Mouse (Mus musculus): Measurements from ENCODE around the gene Lag3.
A peak's percentile ranks its signal among the peaks of the same experiment; 100 is the strongest.

Lag3 gene

GRCm38 (mm10) chr6:124920318-124921085 lies 9.0 kb upstream of the Lag3 start:
- no peak for DNase-seq (ENCODE audit: low spot score in 2 of 2)

- DNase-seq (ENCODE audit: low spot score in 2 of 2): peak; percentile 90 to 94
Measured at GRCm38 (mm10) chr6:124919695-124920317, 8.3 kb upstream of the Lag3 start, which contains the start of gene Ptms. Gene Ptms, minus strand, starts transcription at chr6:124920103.

DNA sequence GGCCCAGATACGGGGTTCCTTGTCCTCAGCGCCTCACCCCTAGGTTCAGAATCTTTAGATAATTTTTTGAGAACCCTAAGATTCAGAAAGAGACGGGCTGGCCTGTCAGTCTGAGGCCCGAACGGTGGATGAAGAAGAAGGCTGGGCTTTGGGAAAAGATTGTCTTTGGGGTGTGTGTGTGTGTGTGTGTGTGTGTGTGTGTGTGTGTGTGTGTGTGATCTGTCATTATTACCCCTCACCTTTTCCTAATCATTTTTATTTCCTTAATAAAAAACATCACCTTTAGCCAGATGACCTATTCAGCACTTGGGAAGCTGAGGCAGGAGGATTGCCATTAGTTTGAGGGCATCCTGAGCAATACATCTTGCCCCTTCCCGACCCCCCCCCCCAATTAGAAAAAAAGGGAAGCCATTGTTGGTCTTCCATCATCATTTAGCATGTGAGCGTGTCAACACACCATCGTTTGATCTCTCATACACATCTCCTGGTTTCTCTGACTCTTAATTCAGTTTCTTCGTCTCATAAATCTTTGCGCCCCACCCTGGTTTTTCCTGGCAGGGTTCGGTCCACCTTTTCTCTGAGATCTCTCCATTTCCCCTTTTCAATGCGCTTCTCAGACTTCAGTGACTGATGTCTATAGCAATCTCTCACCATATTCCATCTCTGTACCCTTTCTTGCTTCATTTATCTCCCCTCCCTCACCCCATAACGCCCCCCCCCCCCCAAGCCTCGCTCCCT lies 7.6 kb upstream of the Lag3 start:
- DNase-seq (ENCODE audit: low spot score in 2 of 2): no peak

DNA sequence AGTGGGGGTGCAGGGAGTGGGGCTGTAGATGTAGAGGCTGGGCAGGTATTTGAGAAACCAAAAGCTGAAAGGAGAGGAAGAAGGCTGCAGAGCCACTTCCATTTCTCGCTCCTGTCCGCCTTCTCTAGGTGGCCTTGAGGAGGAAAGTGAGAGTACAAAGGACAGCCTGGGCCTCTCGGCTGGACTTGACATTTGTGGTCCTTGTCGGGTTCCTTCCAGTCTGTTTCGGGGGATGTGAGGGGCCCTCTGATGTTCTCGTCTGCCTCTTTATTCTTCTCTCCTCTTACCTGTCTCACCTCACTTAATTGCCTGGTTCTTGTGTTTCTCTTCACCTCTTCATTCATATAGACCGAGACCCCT lies 6.8 kb upstream of the Lag3 start:
- no peak for DNase-seq (ENCODE audit: low spot score in 2 of 2)

DNA sequence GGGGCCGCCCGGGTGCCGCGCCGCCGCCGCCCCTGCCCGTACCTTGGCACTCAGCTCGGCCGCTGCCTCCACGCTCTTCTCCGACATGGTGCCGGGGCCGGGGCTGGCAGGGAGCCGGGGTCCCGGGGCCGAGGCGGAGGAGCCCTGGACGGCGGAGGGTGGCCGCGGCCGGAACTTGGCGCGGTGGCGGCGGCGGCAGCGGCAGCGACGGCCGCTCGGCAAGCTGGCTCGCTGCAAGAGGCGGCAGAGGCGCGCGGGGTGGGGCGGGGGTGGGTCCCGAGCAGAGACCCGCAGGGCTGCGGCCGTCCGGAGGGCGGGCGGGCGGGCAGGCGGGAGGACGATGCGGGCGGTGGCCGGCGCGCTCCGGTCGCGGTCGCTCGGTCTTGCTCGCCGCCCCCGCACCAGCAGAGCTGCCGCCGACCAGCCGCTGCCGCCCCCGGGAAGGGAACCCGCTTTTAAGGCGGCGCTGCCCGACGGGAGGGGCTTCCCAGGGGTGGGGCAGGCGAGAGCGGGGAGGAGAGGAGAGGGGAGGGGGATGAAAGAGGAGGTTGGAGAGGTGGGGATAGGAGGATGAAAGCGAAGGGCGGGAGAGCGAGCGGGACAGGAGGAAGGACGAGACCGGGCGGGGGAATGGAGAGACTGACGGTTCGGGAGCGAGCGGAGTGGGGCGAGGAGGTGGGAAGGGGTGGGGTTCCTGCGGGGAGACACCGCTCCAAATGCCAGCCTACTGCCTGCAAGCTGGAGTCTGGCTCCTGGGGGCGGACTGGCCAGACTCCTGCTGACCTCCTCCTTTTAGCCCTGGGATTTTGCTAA lies 6.2 kb upstream of the Lag3 start:
- peak; percentile 92 for DNase-seq (ENCODE audit: low spot score in 2 of 2)

GRCm38 (mm10) chr6:124916695-124917517 lies 5.4 kb upstream of the Lag3 start:
- peak; percentile 72 to 87 for DNase-seq (ENCODE audit: low spot score in 2 of 2)

DNA sequence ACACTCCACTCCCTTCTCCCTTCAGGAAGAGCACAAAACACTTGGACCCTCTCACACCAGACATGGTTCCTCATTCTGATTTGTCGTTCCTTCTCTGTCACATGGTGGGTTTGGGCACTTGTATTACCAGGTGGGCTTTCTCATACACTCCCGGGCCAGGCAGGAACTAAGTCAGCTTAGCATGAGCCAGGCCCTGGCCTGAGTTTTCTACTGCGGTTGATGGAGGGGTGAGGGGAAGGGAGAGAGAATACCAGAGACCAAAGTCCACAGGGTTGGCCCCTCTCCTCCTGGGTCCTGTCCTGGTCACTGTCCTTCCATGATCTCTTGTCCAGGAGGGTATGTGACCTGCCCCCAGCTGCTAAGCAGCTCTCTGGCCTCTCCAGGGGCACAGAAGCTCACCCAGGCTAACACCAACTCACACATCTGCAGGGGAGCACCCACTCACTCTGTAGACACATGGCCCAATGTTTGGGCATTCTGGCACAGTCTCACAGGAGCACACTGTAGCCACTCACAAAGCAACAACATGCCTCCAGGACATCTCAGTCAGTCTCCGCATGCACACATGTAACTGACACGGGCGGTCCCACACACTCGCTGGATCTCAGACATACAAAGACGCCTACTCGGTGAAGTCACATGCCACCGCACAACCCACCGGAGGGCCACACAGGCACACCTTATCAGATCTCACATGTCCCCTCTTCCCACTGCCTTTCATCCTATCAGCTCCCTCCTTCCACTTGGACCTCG lies 4.6 kb upstream of the Lag3 start:
- DNase-seq (ENCODE audit: low spot score in 2 of 2): peak; percentile 57 to 73

DNA sequence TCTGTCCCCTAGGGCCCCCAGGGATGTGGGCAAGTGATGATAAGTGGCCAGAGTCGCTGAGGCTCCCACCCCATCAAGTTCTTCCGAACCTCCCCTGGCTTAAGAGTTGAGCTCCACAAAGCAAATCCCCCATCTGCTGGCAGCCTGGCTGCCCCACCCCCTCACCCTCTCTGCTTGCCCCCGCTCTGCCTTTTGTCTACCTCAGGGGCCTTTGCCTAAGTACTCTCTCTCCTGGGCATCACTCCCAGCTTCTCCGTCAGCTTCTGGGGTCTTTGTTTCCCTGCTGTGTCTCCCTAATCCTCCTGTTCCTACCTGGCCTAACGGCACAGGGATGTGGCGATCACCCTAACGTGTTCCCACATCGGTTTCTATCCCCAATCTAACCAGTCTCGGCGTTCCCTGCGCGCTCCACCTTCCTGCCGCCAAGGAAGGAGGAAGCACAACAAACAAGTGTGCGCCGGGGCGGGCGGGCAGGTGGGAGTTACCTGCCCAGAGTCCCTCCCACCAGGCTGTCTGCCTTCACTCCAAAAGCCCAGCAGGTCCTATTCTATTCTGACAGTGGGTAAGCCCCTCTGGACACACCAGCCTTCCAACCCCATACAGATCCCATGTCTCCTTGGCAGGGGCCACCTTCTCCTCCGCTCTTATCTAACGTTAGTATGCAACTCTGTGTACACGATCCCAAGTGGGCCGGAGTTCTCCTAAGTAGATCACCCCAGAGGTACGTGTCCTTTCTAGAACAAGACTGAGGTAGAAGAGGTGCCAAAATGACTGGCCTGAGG lies 3.8 kb upstream of the Lag3 start:
- DNase-seq (ENCODE audit: low spot score in 2 of 2): peak in 1 of 2 experiments; percentile 36

DNA sequence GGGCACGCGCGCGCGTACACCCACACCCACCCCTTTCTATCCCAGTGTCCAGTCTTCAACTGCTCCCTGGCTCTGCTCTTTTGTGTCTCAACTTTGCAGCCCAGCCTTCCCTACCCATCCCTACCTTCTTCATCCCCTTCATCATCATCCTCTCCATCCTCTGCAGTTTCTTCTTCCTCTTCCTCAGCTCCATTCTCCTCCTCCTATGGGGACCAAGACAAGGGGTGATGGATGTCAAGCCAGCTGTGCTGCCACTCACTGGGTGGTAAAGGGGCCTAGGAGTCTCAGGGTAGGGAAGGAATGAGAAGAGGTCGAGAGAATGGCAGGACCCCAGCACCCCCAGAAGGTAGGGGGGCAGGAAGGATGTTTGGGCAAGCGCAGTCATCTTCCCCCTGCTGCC lies 3.0 kb upstream of the Lag3 start:
- no peak for DNase-seq (ENCODE audit: low spot score in 2 of 2)

GRCm38 (mm10) chr6:124913721-124914285 lies 2.3 kb upstream of the Lag3 start:
- DNase-seq (ENCODE audit: low spot score in 2 of 2): no peak

DNA sequence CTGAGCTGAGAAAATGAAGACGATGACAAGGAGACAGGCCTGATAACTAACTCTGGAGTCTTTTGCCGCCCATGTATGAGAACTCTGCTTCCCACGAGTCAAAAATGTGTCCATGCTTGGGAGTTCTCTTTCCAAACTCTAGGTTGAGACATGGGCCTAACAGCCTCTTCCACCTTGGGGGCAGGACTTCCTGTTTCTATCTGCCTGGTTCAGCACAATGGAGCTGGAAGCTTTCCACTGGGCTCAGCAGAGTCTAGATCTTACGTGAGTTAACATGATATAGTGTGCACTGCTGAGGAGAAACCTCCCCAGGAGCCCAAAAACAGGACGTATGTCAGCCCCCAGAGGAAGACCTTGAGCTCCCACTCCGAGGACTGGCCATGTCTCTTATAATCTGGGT lies 1.7 kb upstream of the Lag3 start:
- DNase-seq (ENCODE audit: low spot score in 2 of 2): no peak

GRCm38 (mm10) chr6:124910032-124910431 lies 1.5 kb downstream of the Lag3 start:
- DNase-seq (ENCODE audit: low spot score in 2 of 2): no peak

GRCm38 (mm10) chr6:124907767-124908166 lies 3.7 kb downstream of the Lag3 start:
- DNase-seq (ENCODE audit: low spot score in 2 of 2): no peak

DNA sequence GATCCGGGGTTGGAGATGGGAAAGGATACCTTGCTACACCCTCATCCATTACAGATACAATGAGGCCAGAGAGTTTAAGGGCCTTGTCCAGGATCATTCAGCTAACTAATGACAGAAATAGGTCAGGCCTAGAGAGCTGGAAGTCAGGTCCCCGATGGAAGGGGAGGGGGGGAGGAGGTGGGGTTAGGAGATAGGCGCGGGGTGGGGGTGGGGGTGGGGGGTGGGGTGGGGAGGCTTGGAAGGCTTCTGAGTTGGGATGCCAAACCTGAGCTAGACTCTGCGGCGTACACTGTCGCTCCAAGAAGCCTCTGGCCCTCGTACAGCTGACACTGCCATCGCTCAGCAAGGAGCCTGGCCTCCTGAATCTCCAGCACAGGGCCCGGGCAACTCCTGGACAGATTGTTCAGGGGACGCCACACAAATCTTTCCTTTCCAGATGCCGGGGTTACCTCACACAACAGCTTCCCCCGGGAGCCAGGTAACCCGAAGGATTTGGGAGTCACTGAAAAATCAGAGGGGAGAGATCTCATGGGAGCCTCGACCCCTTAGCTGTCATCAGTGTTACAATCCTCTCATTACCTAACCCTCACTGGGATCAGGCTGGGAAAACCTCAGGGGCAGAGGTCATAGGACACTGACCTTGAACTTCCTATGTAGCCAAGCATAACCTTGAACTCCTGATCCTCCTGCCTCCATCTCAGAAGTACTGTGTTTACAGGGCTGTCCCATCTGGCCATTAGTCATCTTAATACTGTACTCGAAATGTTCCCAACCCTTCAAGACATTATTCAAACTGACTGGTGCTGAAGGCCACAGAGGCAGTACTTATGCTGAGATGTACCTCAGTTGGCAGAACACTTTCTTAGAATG lies 6.3 kb downstream of the Lag3 start:
- DNase-seq (ENCODE audit: low spot score in 2 of 2): no peak

DNA sequence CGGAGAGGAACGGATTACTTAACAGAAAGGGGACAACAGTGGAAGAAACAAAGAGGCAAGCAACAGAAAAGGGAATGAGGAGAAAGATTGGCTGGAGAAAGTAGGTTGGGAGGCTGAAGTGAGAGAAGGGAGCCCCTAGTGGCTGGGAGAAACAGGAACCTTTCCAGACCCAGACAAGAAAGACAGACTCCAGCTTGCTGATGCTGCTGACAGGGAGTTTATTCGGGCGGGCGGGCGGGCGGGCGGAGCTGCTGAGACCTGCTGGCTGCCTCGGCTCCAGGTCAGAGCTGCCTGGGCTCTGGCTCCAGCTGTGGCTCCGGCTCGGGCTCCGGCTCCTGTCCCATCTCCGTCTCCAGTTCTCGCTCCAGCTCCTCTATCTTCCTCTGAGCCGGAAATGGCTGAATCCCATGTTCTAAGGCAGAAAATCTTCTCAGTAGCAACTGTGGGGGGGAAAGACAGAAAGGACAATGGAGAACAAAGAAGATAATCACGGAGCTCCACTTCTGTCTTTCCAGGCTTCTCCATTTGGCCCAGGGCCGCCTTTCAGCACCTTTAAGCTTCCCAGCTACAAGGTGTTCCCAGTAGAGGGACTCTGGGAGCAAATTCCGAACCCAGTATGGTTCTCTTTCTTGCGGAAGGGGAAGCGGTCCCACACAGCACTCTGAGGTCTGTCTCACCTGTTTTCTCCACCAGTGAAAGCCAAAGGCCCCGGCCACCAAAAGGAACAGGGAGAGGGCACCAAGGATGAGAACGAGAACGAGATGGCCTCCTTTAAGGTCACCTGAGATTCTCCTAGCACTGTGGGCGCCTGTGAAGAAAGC lies 7.1 kb downstream of the Lag3 start:
- peak; percentile 68 to 71 for DNase-seq (ENCODE audit: low spot score in 2 of 2)

- DNase-seq (ENCODE audit: low spot score in 2 of 2): peak; percentile 86 to 89
Measured at GRCm38 (mm10) chr6:124903580-124904151, 7.8 kb downstream of the Lag3 start.

DNA sequence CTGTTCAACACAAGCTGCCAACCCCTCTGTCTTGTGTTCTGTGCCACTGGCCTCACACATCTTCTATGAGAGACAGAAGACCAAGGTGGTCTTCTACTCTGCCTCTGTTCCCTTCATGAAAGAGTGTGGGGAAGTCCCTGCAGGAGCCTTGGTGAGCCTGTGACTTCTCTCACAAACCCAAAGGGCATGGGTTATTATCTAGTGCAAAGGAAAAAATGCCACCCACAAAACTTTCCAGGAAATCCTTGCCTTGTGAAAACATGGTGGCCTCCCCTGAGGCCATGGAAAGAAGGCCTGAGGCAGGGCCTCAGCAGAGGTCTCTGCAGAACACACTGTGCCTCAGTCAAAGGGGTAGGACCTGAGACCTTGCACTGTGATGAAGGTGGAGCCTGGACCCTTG lies 9.7 kb downstream of the Lag3 start:
- no peak for DNase-seq (ENCODE audit: low spot score in 2 of 2)

Data from frontal cortex, postnatal 10 days (tissue).